Mouse (Mus musculus) liver, embryonic 14.5 days (tissue): ENCODE data around the gene Dpep2nb.

ENCODE experiments used
- CTCF ChIP-seq: IDR thresholded peaks from 2 replicates; pipeline ENCODE4 v1.5.1; 2016; ENCODE audit warnings: antibody characterized with exemption, low read depth, control low read depth
- EP300 ChIP-seq: IDR thresholded peaks from 2 replicates; pipeline ENCODE4 v1.6.1; 2016; ENCODE audit warnings: antibody characterized with exemption, low read depth

DNA sequence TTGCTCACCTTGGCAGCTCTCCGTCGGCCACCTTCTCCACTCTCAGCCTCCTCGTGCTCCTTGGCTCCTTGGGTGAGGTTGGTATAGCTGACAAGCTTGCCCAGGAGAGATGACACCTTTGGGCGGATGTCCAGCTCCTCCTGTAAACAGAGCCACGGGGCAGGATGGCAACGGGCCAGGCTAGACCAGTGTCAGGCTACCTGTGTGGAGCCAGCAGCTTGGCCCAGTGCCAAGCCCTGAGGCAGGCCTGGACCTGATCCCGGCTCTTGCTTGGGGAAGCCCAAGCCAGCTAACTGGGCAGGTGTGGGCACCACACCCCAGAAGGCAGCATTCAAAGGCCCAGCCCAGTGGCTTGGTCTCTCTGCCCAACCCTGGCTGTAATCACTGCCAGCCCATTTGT, 46.4 kb downstream of the Dpep2nb start:
- TF ChIP-seq EP300 (no peak), CTCF (no peak)
